Mouse (Mus musculus): ENCODE results near the gene Snapc1.
A peak's percentile ranks its signal among the peaks of the same experiment; 100 is the strongest.

The Snapc1 gene

DNA sequence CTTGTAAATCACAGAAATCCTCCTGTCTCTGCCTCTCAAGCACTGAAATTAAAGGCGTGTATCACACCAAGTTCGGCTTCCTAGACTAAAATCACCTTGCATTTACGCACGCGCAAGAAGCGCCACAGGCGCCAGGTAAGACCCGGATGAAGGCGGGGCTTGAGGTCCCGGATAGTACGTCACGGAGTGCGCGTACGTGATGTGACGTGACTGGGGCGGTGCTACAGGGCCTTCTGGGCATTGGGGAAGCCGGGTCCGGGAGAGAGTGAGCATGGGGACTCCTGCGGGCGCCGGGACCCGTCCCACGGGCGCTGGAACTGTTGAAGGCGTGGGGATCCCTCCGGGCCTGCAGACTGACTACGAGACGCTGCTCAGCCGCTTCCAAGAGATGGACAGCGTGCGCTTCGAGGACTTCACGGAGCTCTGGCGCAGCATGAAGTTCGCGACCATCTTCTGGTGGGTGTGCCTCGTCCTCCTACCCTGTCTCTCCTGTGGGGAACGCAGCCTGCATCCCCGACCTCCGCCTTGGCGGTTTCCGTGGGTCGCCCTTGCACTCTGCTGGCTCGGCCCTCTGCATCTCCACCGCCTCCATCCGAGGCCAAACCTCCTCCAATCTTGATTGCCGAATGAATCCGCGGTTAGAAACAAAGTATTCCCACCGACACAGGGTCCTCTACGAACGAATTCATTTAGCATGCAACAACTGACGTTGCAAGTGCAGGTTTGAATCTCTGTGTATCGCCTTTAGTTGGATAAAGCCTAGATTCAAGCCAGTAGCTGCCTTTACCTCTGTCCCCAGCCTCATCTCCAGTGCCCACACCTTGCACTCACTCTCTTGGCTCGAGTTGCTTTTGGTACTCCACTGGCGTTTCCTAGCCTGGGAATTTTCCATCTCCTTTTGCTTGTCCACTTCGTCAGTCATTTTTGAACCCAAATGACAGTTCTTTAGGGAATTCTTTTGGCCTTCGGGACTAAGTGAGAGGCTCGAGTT, at the start of gene Snapc1:
TSS of gene Snapc1 (plus strand) at position 191 of the 991 bp plus-strand sequence.
- DNase-seq, result peak; percentile 99

DNA sequence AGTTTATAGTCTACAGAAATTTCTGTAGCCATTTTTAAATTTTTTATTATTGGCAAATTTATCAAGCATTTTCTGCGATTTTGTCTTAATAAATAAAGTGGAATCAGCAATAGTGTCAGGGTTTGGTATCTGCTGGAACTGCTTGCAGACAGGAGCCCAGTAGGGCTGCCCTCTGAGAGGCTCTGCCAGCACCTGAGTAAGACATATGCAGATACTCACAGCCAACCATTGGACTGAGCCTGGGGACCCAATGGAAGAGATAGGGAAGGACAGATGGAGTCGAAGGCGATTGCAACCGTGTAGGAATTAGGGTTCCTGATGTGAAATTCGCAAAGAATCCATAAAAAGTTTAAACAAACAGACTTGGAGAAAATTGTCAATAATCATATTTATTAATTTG, 45.8 kb upstream of the Snapc1 start:
- peak; percentile 35 to 38 for DNase-seq

GRCm38 (mm10) chr12:73930266-73930665, 34.0 kb upstream of the Snapc1 start:
- no peak for DNase-seq

DNA sequence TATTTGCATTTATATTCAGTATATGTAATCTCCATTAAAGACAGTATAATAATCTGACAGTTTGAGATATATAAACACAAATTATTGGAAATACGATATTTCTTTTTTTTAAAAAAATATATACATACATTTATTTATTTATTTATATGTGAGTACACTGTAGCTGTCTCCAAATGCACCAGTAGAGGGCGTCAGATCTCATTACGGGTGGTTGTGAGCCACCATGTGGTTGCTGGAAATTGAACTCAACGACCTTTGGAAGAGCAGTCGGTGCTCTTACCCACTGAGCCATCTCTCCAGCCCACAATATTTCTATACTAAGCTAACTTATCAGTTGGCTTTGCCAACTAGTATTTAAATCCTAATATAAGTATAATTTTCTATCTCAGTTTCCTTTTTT, 33.0 kb upstream of the Snapc1 start:
- peak; percentile 58 to 72 for DNase-seq

DNA sequence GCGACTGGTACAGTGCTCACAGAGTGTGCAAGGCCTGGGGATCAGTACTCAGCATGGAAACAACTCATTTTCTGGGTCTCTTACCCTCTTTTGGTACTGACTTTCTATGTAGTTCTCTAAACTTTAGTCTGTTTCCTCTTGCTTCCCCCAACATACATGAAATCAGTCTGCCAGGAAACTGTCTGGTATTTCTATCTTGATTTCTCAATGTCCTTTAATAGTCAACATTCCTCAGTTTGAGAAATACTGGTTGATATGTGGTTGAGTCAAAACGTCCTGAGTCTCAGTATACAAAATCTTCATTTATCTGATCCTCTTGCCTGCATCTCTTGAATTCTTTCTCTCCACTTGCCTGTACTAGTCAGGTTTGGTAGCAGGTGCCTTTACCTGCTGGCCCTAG, 29.8 kb upstream of the Snapc1 start:
- DNase-seq, result no peak

- no peak for DNase-seq
Measured at GRCm38 (mm10) chr12:73937353-73937752, 26.9 kb upstream of the Snapc1 start, which contains the start of gene Gm49321. TSS of gene Gm49321 (plus strand) at chr12:73937653.

DNA sequence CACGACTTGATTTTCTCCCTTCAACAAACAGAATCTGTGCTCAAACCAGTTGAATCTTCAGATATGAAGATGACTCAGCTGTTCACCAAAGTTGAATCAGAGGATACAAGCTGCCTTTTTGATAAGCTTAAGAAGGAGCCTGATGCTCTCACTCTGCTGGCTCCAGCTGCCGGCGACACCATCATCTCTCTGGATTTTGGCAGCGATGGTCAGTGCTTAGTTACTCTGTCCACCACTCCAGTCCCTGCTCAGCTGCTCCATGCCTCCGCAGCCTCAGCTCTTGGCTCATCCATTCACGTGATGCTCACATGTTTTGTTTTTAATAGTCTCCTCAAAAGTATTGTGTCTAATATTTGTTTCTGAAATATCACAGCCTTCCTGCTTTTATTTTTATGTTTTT, 24.7 kb upstream of the Snapc1 start:
- no peak for DNase-seq

- DNase-seq, result no peak
Measured at GRCm38 (mm10) chr12:73948415-73948814, 15.9 kb upstream of the Snapc1 start.

DNA sequence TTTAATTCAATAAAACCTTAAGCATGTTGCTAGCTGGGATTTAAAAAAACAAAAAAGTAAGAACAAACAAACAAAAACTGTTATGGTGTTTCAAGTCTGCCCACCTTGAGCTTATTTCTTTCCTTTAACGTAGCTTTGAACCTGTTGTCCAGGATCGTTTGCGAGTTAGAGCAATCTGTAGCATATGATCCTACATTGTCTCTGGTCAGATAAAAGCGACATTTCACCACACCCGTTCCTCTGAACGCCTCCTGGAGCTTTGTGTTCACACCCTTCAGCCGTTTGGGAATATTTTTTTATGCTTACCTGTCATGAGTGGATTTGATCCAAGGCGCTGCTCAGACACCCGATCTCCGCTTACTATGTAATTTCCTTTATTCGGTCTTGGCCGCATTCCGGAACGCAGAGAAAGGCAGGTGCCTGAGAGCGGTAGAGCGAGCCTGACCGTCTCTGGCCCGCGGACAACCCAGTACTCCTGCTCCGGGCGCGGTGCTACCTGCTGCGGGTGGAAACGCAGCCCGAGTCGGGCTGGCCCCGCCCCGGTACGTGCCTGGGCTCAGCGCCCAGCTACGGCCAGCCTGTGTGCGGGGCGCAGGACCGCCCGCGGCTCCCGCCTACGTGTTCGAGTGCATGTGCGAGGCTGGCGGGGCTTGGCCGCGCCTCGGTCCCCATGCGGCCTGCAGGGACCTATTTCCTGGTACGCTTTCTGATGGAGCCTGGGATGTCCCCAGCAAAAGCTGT, 14.8 kb upstream of the Snapc1 start:
- peak; percentile 81 to 86 for DNase-seq

GRCm38 (mm10) chr12:73952879-73953278, 11.4 kb upstream of the Snapc1 start:
- DNase-seq, result peak; percentile 62 to 67

- peak in 1 of 2 experiments; percentile 19 for DNase-seq
Measured at GRCm38 (mm10) chr12:73953420-73954186, 10.7 kb upstream of the Snapc1 start.

DNA sequence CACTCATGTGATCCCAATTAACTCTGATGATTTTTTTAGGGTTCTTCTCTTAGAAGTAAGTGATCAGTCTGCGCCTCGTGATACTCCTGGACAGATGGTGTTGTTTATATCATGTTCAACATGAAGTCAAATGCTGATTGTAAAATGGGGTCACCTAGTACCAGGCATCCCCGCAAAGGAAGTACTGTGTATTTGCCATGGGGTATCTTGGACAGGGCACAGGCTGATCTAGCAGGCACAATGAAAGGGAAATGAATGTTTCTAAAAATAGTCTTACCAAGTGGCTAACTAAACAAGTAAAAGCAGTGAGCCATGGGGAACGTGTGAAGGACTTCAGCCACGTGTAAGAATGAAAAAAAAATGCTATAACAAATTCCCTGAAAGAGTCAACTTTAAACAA, 9.5 kb upstream of the Snapc1 start:
- DNase-seq, result no peak

DNA sequence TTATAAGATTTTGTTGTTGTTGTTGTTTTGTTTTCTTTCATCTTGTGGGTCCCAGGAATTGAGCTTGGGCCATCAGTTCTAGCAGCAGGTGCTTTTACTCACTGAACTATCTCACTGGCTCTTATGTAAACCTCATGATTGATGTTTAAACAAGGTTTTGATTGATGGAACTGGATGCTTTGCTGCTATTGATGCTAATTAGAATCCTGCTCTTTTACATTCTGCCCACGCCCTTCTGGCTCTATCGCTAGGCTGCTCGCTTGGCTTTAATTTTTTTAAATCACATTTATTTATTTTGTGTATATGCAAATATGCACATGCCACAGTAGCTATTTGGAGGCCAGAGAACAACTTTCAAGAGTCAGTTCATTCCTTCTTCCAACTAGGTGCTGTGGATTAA, 6.6 kb upstream of the Snapc1 start:
- DNase-seq, result no peak

DNA sequence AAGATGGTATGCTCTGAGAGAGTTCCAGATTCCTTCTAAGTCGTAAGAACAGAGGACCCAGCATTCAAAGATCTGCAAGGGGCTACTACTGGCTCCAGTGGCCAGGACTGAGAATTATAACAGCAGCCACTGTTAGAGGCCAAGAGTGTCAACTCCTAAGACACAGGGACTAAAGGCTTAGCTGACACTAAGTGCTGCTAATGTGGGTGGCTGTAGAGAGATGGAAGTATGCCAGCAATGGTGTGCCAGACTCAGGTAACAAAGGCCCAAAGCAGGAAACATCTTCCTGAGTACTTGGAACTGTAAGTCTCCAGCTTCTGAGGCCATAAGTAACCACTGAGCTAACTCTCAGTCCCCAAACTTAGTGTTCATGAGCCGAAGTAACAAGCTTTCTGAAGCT, 5.5 kb upstream of the Snapc1 start:
- no peak for DNase-seq

DNA sequence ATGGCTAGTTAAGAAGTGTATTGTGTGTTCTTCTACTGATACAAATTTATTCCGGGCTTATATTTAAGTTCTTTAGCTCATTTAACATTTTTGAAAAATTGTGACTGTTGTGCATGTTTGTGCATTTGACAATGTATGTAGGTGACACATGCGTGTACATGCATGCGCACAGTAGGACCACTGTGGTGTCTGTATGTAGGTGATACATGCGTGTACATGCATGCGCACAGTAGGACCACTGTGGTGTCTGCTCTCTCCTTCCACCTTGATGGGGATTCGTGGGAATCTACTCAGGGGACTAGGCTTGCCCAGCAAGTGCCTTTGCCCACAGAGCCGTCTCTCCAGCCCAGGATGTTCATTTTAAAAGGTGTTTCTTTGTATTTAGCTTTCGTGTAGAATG, 4.9 kb downstream of the Snapc1 start:
- no peak for DNase-seq

- DNase-seq, result no peak
Measured at GRCm38 (mm10) chr12:73974584-73974983, 10.3 kb downstream of the Snapc1 start.

GRCm38 (mm10) chr12:73978144-73978543, 13.9 kb downstream of the Snapc1 start:
- DNase-seq, result no peak

DNA sequence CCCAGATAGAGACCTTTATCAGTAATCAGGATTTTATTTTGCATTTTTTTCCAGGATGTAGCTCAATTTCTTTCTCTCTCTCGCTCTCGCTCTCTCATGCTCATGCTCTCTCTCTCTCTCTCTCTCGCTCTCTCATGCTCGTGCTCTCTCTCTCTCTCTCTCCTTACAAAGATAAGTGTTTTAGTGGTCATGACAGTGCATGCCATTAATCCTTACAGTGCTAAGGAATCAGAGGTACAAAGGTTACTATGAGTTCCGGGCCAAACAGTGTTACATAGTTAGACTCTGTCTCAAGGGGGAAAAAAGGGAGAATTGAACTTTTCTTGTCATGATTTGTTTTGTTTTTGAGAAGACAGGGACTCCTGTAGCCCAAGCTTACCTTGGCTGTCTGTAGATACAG, 15.4 kb downstream of the Snapc1 start:
- DNase-seq, result no peak

- peak; percentile 98 to 99 for DNase-seq
Measured at GRCm38 (mm10) chr12:73982533-73982932, 18.3 kb downstream of the Snapc1 start.

- peak in 1 of 2 experiments; percentile 25 for DNase-seq
Measured at GRCm38 (mm10) chr12:73986299-73986698, 22.0 kb downstream of the Snapc1 start.

- DNase-seq, result no peak
Measured at GRCm38 (mm10) chr12:73988393-73989008, 24.2 kb downstream of the Snapc1 start.

DNA sequence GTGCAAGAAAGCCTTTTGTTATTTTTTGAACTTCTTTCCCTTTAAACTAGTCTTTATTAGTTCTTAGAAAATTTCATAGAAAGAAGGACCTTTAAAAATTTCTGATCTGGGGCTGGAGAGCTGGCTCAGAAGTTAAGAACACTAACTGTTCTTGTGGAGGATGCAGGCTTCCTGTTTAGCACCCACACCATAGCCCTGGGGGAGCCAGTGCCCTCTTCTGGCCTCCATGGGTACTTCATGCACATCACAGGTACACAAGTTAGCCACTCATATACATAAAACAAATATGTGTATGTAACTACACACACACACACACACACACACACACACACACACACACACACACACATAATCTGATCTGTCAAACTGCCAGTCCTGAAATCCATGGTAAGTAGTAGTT, 25.3 kb downstream of the Snapc1 start:
- peak; percentile 67 to 70 for DNase-seq

Measured in cerebellum, postnatal 10 days (tissue).